Mouse (Mus musculus): Measurements from ENCODE around the gene Cyct.

Gene Cyct

GRCm38 (mm10) chr2:76360226-76360625, at the start of gene Cyct:
Gene Cyct, minus strand, starts transcription at chr2:76360450.
- DNase-seq = no peak

GRCm38 (mm10) chr2:76409986-76410385, 49.7 kb upstream of the Cyct start:
- no peak for DNase-seq

GRCm38 (mm10) chr2:76409526-76409925, 49.3 kb upstream of the Cyct start:
- DNase-seq = no peak

GRCm38 (mm10) chr2:76406937-76407441, 46.7 kb upstream of the Cyct start:
- DNase-seq = peak in 1 of 2 experiments; percentile 5

GRCm38 (mm10) chr2:76406151-76406936, 46.1 kb upstream of the Cyct start, which contains the start of gene Osbpl6:
Gene Osbpl6, plus strand, starts transcription at chr2:76406508.
- peak; percentile 4 to 6 for DNase-seq

DNA sequence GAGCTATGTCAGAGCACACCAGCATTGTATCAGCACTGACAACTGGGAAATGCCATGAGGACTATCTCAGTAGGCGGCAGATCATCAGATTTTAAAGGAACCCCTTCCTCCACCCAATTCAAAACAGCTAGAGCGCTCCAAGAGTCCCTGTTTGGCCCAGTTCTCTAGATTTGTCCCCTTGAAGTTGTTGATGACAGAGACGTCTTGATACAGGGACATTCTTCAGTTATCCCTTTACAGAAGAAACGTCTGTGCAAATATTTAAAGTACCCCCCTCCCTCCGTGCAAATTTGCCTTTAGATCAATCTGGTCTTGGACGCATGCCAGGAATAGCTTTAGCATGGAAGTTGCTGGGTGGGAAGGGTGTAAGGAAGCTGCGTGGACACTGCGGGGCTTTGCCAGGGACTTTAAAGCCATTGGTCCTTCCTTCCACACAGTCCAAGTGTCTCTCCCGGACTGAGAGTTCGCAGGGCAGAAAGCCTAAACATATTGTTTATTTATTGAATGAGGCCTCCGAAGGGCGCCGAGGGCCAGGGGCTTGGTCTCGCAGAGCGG, 45.4 kb upstream of the Cyct start:
- no peak for DNase-seq

- no peak for DNase-seq
Measured at GRCm38 (mm10) chr2:76400178-76400577, 39.9 kb upstream of the Cyct start.

GRCm38 (mm10) chr2:76386531-76386930, 26.3 kb upstream of the Cyct start:
- DNase-seq = no peak

DNA sequence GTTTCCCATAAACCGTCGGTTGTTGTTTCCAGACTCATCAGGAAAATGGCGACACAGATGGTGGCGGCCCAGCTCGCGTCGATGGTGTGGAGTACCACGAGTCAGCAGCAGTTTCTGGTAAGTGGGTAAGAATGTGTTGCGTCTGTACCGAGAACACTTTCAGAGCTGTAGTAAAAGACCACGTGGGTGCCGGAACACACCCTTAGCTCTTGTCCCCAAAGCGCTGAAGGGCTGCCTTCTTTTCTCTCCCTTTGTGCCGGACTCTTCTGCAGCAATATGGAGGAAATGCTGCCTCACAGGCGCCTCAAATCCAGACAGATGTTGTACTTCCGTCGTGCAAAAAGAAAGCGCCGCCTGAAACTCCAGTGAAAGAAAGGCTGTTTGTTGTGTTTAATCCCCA, 18.4 kb upstream of the Cyct start:
- DNase-seq = no peak

DNA sequence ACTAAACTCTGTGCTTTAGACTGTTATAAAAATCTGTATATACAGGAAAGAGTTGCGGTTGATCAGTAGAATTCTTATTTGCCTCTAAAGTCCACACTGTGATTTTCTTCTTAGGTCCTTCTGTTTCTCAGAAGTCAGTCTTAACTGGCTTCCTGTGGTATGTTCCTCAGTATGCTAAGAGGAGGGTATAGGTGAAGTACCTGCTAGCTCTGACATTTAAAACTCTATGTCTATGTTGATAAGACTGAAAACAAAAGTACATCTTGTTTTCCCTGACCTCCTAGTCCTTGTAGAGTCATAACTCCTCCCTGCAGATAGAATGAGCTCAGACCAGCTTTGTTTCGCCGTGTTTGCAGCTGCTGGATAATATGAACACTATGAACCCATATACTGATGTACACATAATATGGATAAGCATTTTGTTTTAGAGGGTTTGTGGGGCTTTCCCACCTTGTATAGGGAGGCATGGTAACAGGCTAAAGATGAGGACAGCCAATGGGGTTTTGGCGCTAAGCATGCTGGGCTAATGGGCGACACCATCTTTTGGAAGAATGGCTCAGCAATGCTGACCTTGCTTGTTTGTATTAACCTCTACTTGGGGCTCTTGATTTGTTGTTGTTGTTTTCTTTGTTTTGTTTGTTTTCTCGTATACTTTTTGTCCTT, 14.4 kb upstream of the Cyct start:
- DNase-seq = no peak

- DNase-seq = no peak
Measured at GRCm38 (mm10) chr2:76372244-76372643, 12.0 kb upstream of the Cyct start.

DNA sequence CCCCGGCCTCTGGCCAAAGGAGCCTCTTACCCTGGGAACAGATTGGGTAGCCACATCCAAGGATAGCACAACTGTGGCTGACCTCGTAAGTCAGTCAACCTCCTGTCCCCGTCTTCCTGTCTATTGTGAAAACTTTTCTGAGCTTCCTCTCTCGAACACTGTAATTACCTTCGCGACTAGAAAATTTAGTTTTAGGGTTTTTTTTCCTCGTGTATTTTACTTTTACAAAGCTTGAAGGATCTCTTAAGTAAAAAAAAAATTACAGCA, 10.3 kb upstream of the Cyct start:
- DNase-seq = no peak

GRCm38 (mm10) chr2:76369821-76370655, 9.8 kb upstream of the Cyct start, which contains the start of gene Rbm45:
Gene Rbm45, plus strand, starts transcription at chr2:76369984.
- DNase-seq = peak; percentile 69 to 77

GRCm38 (mm10) chr2:76368861-76369660, 8.8 kb upstream of the Cyct start:
- no peak for DNase-seq

DNA sequence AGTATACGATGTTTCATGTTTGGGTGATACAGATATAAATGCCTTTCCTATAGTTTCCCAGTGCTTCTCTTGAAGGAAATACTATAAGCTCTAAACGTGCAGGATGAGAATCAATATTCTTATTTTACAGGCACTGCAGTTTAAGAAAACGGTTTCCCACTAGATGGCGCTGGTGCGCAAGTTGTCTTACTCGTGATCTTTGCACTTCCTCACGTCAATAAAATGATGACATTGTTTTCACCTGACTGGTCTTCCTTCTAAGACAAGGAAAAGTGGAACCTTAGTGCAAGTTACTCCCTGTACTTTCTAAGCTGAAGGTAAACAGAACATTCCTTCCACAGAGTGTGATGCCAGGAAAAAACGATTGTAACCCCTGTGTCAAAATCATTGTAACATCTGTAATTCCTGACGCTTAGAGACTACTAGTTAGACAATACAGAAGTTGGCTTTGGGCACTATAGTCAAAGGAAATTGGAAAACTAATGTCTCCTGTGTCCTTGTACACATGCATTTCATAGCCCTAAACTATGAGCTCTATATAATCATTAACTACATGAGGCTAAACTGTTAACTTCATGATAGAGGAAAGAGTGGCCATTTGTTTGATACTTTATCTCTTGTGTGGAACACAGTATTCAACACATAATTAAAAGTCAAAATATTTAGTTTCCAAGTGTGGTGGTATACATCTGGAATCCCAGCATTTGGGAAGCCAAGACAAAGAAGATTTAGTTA, 7.1 kb upstream of the Cyct start:
- DNase-seq = peak; percentile 26 to 31

GRCm38 (mm10) chr2:76365811-76366210, 5.6 kb upstream of the Cyct start:
- no peak for DNase-seq

DNA sequence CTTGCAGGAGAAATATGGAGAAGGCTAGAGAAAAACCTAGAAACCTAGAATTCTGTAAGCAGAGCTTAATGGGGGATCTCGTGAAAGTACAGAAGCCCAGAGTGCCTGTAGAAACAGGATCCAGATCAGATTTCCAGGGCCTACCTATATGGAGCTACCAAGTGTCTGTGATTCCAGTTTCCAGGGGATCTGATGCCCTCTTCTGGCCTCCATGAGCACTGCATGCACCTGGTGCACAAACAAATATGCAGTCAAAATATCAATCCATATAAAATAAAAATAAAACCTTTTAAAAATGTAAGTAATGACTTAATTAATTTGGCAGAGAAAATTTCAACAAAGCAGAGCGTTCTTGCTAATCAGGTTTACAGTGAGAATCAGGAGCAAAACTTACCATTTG, 1.9 kb upstream of the Cyct start:
- DNase-seq = no peak

- DNase-seq = no peak
Measured at GRCm38 (mm10) chr2:76347839-76348238, 12.4 kb downstream of the Cyct start.

- DNase-seq = no peak
Measured at GRCm38 (mm10) chr2:76342146-76342545, 18.1 kb downstream of the Cyct start.

DNA sequence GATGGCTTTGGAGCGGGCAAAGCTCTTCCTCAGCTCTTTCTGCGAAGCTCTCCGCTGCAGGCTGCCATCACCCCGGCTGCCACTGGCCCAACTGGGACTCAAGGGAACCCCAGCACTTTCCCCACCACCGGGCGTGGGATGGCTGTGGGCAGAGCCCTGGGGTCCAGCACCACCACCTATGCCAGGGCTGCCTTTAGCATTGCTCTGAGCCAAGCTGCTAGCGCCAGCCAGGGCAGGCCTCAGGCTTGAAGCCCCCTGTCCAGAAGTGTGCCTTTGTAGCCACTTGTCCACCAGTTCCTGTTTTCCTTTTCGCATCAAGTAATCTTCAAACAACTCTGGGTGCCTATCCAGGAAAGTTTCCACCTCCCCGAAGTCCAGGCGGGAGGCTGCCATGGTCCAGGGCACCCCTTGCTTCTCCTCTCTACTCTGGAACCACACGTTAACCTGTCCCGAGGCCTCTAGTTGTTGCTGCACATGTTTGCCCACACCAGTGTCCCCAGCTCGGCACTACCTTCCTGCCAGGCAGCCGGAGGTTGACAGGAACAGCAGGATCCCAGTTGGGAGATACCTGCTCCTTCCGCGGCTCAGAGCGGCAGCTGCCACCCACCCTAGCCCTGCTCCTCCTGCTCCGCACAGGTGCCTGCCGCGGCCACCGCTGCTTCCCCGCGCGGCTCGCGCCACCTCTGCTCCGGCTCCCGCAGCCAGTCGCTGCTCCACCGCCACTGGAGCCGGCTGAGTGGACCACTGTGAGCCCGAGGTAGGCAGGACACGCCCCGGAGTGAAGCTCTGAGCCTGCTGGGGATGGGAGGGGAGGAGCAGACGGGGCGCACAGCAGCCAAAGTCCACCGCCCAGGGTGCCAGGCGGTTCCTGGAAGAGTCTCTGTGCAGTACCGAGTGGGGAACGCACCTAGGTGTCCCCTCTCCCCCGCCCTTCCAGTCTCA, 21.8 kb downstream of the Cyct start, which contains the start of gene Pde11a:
Gene Pde11a, minus strand, starts transcription at position 560 of the 942 bp plus-strand sequence.
- no peak for DNase-seq

Measured in thymus, adult 18-20 months (tissue).